Mouse (Mus musculus) kidney, adult 11 months (tissue): ENCODE measurements around the gene Kcna5.

Source experiments
- DNase-seq: peaks from one replicate; pipeline ENCODE4 v3.0.0; 2022

Gene Kcna5

GRCm38 (mm10) chr6:126535208-126535910 is at the start of gene Kcna5:
Kcna5 (minus strand) TSS chr6:126535412.
- DNase-seq, result no peak

GRCm38 (mm10) chr6:126583075-126583474 is 47.9 kb upstream of the Kcna5 start:
- no peak for DNase-seq

GRCm38 (mm10) chr6:126581632-126582031 is 46.4 kb upstream of the Kcna5 start:
- DNase-seq, result no peak

GRCm38 (mm10) chr6:126580571-126580970 is 45.4 kb upstream of the Kcna5 start:
- DNase-seq, result no peak

- DNase-seq, result no peak
These were observed 42.2 kb upstream of the Kcna5 start for GRCm38 (mm10) chr6:126577415-126577814.

- DNase-seq, result no peak
These were observed 41.4 kb upstream of the Kcna5 start for GRCm38 (mm10) chr6:126576566-126576965.

- no peak for DNase-seq
These were observed 39.6 kb upstream of the Kcna5 start for GRCm38 (mm10) chr6:126574778-126575177.

GRCm38 (mm10) chr6:126573021-126573420 is 37.8 kb upstream of the Kcna5 start:
- DNase-seq, result no peak

- no peak for DNase-seq
These were observed 34.6 kb upstream of the Kcna5 start for GRCm38 (mm10) chr6:126569809-126570208.

- no peak for DNase-seq
These were observed 33.0 kb upstream of the Kcna5 start for GRCm38 (mm10) chr6:126568046-126568830.

GRCm38 (mm10) chr6:126567326-126567725 is 32.1 kb upstream of the Kcna5 start:
- no peak for DNase-seq

GRCm38 (mm10) chr6:126564376-126564775 is 29.2 kb upstream of the Kcna5 start:
- no peak for DNase-seq

GRCm38 (mm10) chr6:126563898-126564297 is 28.7 kb upstream of the Kcna5 start:
- peak; percentile 59 for DNase-seq

GRCm38 (mm10) chr6:126561702-126562101 is 26.5 kb upstream of the Kcna5 start:
- DNase-seq, result no peak

- DNase-seq, result no peak
These were observed 25.5 kb upstream of the Kcna5 start for GRCm38 (mm10) chr6:126560696-126561095.

- no peak for DNase-seq
These were observed 24.8 kb upstream of the Kcna5 start for GRCm38 (mm10) chr6:126560036-126560435.

GRCm38 (mm10) chr6:126558276-126558675 is 23.1 kb upstream of the Kcna5 start:
- no peak for DNase-seq

- no peak for DNase-seq
These were observed 18.6 kb upstream of the Kcna5 start for GRCm38 (mm10) chr6:126553812-126554211.

GRCm38 (mm10) chr6:126551862-126552395 is 16.7 kb upstream of the Kcna5 start:
- no peak for DNase-seq

- DNase-seq, result no peak
These were observed 9.2 kb upstream of the Kcna5 start for GRCm38 (mm10) chr6:126544107-126545036.

GRCm38 (mm10) chr6:126542724-126543123 is 7.5 kb upstream of the Kcna5 start:
- DNase-seq, result no peak

- no peak for DNase-seq
These were observed 2.3 kb upstream of the Kcna5 start for GRCm38 (mm10) chr6:126537512-126537911.

GRCm38 (mm10) chr6:126536926-126537325 is 1.7 kb upstream of the Kcna5 start:
- no peak for DNase-seq
